Mouse (Mus musculus) neural tube, embryonic 14.5 days (tissue): ENCODE data around the gene Mocs3. TPM values are rescaled to one million over a fixed set of nuclear protein-coding genes. Genes with fewer than 3 reads are reported as not detected.

Source experiments
- ATAC-seq: fragments of 200-750 bp; cut with Nextera tagmentation; 2 replicates; pipeline ENCODE4 v1.8.0; 2017; ENCODE audit warnings: low read depth, mild to moderate bottlenecking, moderate TSS enrichment, moderate library complexity
- H3K27ac ChIP-seq: fragments of 300-500 bp; sonication (generic); 2 replicates; pipeline ENCODE4 v1.5.1; 2014; ENCODE audit warnings: low read depth, mild to moderate bottlenecking, control low read depth, low read length, moderate library complexity, mixed read lengths
- H3K27me3 ChIP-seq: fragments of 300-500 bp; sonication (generic); 2 replicates; pipeline ENCODE4 v1.6.1; 2014; ENCODE audit warnings: low read length; ENCODE audit not compliant: control insufficient read depth, insufficient read depth
- H3K36me3 ChIP-seq: fragments of 300-500 bp; sonication (generic); 2 replicates; pipeline ENCODE4 v1.6.1; 2014; ENCODE audit warnings: low read length, mixed read lengths; ENCODE audit not compliant: control insufficient read depth, insufficient read depth
- H3K4me1 ChIP-seq: fragments of 300-500 bp; sonication (generic); 2 replicates; pipeline ENCODE4 v1.6.1; 2014; ENCODE audit warnings: low read length; ENCODE audit not compliant: control insufficient read depth, insufficient read depth
- H3K4me2 ChIP-seq: fragments of 300-500 bp; sonication (generic); 2 replicates; pipeline ENCODE4 v1.6.1; 2014; ENCODE audit warnings: mild to moderate bottlenecking, low read depth, low read length, control low read depth
- H3K4me3 ChIP-seq: fragments of 300-500 bp; sonication (generic); 2 replicates; pipeline ENCODE4 v1.5.1; 2014; ENCODE audit warnings: low read depth, low read length, control low read depth, mixed read lengths
- H3K9ac ChIP-seq: fragments of 300-500 bp; sonication (generic); replicated peaks from 2 replicates; pipeline ENCODE4 v1.6.1; 2014; ENCODE audit warnings: low read depth, mild to moderate bottlenecking, control low read depth, low read length, mixed read lengths
- H3K9me3 ChIP-seq: fragments of 300-500 bp; sonication (generic); 2 replicates; pipeline ENCODE4 v1.6.1; 2016; ENCODE audit warnings: low read length; ENCODE audit not compliant: control insufficient read depth
- WGBS: fragments of 180-500 bp; shearing (Covaris S2); extraction: QIAGEN DNeasy Blood & Tissue Kit; methylation state at CpG from one replicate; pipeline ENCODE4 v1.1.7; 2014; 5-methylcytosine and 5-hydroxymethylcytosine counted together
- polyA plus RNA-seq: library from polyadenylated mRNA; unstranded; fragments of >200 nt; fragmentation: Nextera tagmentation; extraction: Ambion mirVana; gene quantifications from 2 replicates; pipeline ENCODE4 v1.2.1, GENCODE M21; 2014

Mocs3 gene
- polyA plus RNA-seq: 11.2 and 11.7 TPM in 2 replicates

- under 1% methylated on average over 73 of the region's 73 CpGs for whole genome bisulfite sequencing
- H3K9me3 ChIP-seq: no peaks in the 10 kb centered on the region
- H3K4me1 ChIP-seq: peaks cover 24% of the 10 kb centered on the region
- peak within 1 kb of the TSS; percentile 99 for H3K4me3 ChIP-seq
- H3K36me3 ChIP-seq: peaks cover 10% of the 10 kb centered on the region
- H3K9ac ChIP-seq: peak within 1 kb of the TSS; percentile 90
- ATAC-seq: peak; percentile 89
- no peaks in the 10 kb centered on the region for H3K27me3 ChIP-seq
- H3K4me2 ChIP-seq: peak within 1 kb of the TSS; percentile 99
- H3K27ac ChIP-seq: peak within 1 kb of the TSS; percentile 95
These were observed at the start of gene Mocs3, which contains the start of the genes Gm20716 and Dpm1 for GRCm38 (mm10) chr2:168230026-168230728. TSS of gene Mocs3 (plus strand) at chr2:168230622. TSS of gene Gm20716 (minus strand) at chr2:168230364. TSS of gene Dpm1 (minus strand) at chr2:168230591.

GRCm38 (mm10) chr2:168191856-168192255 lies 38.6 kb upstream of the Mocs3 start:
- Histone ChIP-seq H3K4me1 (peaks cover 19% of the 10 kb centered on the region; the same call in 1 of the 2 replicates), H3K27ac (no peak overlapping the region), H3K9me3 (no peaks in the 10 kb centered on the region), H3K4me2 (no peak overlapping the region), H3K9ac (no peak overlapping the region), H3K27me3 (no peaks in the 10 kb centered on the region), H3K36me3 (peaks cover 2% of the 10 kb centered on the region), H3K4me3 (no peak overlapping the region)
- ATAC-seq: no peak
- 93% methylated on average over 2 of the region's 2 CpGs for WGBS

GRCm38 (mm10) chr2:168193685-168194084 lies 36.7 kb upstream of the Mocs3 start:
- no peak overlapping the region for H3K4me2 ChIP-seq
- no peak overlapping the region for H3K9ac ChIP-seq
- no peaks in the 10 kb centered on the region for H3K9me3 ChIP-seq
- H3K27me3 ChIP-seq: no peaks in the 10 kb centered on the region
- no peaks in the 10 kb centered on the region for H3K36me3 ChIP-seq
- H3K27ac ChIP-seq: no peak overlapping the region
- 84% methylated on average over 2 of the region's 2 CpGs for WGBS
- no peak overlapping the region for H3K4me3 ChIP-seq
- no peak for ATAC-seq
- H3K4me1 ChIP-seq: peaks cover 26% of the 10 kb centered on the region; the same call in 1 of the 2 replicates

GRCm38 (mm10) chr2:168195721-168196120 lies 34.7 kb upstream of the Mocs3 start:
- H3K4me1 ChIP-seq: peaks cover 41% of the 10 kb centered on the region
- WGBS: 32% methylated on average over 2 of the region's 2 CpGs
- H3K4me2 ChIP-seq: no peak overlapping the region
- no peak overlapping the region for H3K4me3 ChIP-seq
- H3K27ac ChIP-seq: no peak overlapping the region
- no peak overlapping the region for H3K9ac ChIP-seq
- no peaks in the 10 kb centered on the region for H3K36me3 ChIP-seq
- no peaks in the 10 kb centered on the region for H3K27me3 ChIP-seq
- no peak for ATAC-seq
- no peaks in the 10 kb centered on the region for H3K9me3 ChIP-seq

GRCm38 (mm10) chr2:168198421-168198820 lies 32.0 kb upstream of the Mocs3 start:
- Histone ChIP-seq H3K4me2 (no peak overlapping the region), H3K27ac (no peak overlapping the region), H3K27me3 (no peaks in the 10 kb centered on the region), H3K4me3 (no peak overlapping the region), H3K4me1 (peaks cover 47% of the 10 kb centered on the region), H3K36me3 (no peaks in the 10 kb centered on the region), H3K9ac (no peak overlapping the region), H3K9me3 (no peaks in the 10 kb centered on the region)
- WGBS: 87% methylated on average over 1 of the region's 1 CpGs
- ATAC-seq: no peak

GRCm38 (mm10) chr2:168199476-168199875 lies 30.9 kb upstream of the Mocs3 start:
- no peak overlapping the region for H3K27ac ChIP-seq
- WGBS: 86% methylated on average over 4 of the region's 4 CpGs
- H3K4me3 ChIP-seq: no peak overlapping the region
- no peak overlapping the region for H3K9ac ChIP-seq
- no peaks in the 10 kb centered on the region for H3K36me3 ChIP-seq
- H3K4me1 ChIP-seq: peaks cover 51% of the 10 kb centered on the region
- no peak overlapping the region for H3K4me2 ChIP-seq
- no peak for ATAC-seq
- no peaks in the 10 kb centered on the region for H3K27me3 ChIP-seq
- H3K9me3 ChIP-seq: no peaks in the 10 kb centered on the region

- no peaks in the 10 kb centered on the region for H3K9me3 ChIP-seq
- no peaks in the 10 kb centered on the region for H3K27me3 ChIP-seq
- ATAC-seq: no peak
- no peak overlapping the region for H3K4me3 ChIP-seq
- H3K27ac ChIP-seq: no peak overlapping the region
- H3K36me3 ChIP-seq: no peaks in the 10 kb centered on the region
- peaks cover 51% of the 10 kb centered on the region for H3K4me1 ChIP-seq
- no peak overlapping the region for H3K4me2 ChIP-seq
- no peak overlapping the region for H3K9ac ChIP-seq
- WGBS: 87% methylated on average over 5 of the region's 5 CpGs
These were observed 30.3 kb upstream of the Mocs3 start for GRCm38 (mm10) chr2:168200014-168200691.

GRCm38 (mm10) chr2:168204476-168204999 lies 25.9 kb upstream of the Mocs3 start:
- Histone ChIP-seq H3K4me3 (peak overlapping the region; percentile 97), H3K9ac (no peak overlapping the region), H3K4me2 (peak overlapping the region; percentile 58), H3K9me3 (no peaks in the 10 kb centered on the region), H3K27me3 (no peaks in the 10 kb centered on the region), H3K27ac (no peak overlapping the region), H3K36me3 (no peaks in the 10 kb centered on the region), H3K4me1 (peaks cover 25% of the 10 kb centered on the region)
- ATAC-seq: no peak
- WGBS: 84% methylated on average over 8 of the region's 8 CpGs

- Histone ChIP-seq H3K4me2 (peak overlapping the region; percentile 58), H3K9ac (peak overlapping the region; percentile 100), H3K4me3 (peak overlapping the region; percentile 97), H3K9me3 (no peaks in the 10 kb centered on the region), H3K27me3 (no peaks in the 10 kb centered on the region), H3K4me1 (peaks cover 21% of the 10 kb centered on the region; the same call in 1 of the 2 replicates), H3K36me3 (peaks cover under 1% of the 10 kb centered on the region; the same call in 1 of the 2 replicates), H3K27ac (peak overlapping the region; percentile 100)
- WGBS: 9% methylated on average over 6 of the region's 6 CpGs
- peak; percentile 50; the same call in 1 of the 2 replicates for ATAC-seq
These were observed 25.2 kb upstream of the Mocs3 start for GRCm38 (mm10) chr2:168205265-168205664.
